Mouse (Mus musculus): ENCODE results near the gene Fam117a. TPM values are rescaled to one million over a fixed set of nuclear protein-coding genes. Genes with fewer than 3 reads are reported as not detected.

Fam117a gene
- total RNA-seq (2021), result 10 to 100 TPM in 1 of 2 experiments, 1 to 10 TPM in 1; 9.1 to 14.0 TPM

GRCm38 (mm10) chr11:95336568-95337128, at the start of gene Fam117a:
Fam117a (plus strand) TSS chr11:95337018.
- peak; percentile 88 to 90 for DNase-seq
- intact Hi-C loops (cut with DNase I), result loop anchor here (2.0 to 5.0 kb wide), 3 partner anchors 26 to 46 kb away; partner anchors contain the start of genes Kat7 and Slc35b1

DNA sequence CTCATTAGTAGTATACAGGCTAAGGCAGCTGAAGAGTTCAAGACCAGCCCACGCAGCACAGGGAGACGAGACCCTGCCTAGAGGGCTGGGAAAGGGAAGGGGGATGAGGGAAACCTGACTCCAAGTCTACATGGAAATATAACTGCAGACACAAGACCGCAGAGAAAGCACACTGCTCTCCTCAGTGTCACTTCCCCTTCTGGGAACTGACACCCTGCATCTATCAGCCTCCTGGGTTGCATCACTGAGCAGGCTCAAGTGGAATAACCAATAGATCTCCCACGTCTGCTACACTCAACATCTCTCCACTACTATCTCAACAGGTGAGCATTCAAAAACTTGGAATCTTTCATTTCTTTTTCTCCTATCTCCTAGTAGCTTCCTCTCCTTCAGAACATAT, 44.8 kb upstream of the Fam117a start:
- intact Hi-C loops (cut with DNase I), result no loop called here
- DNase-seq, result no peak

- intact Hi-C loops (cut with DNase I), result no loop called here
- no peak for DNase-seq
These were observed 43.7 kb upstream of the Fam117a start for GRCm38 (mm10) chr11:95293017-95293624.

DNA sequence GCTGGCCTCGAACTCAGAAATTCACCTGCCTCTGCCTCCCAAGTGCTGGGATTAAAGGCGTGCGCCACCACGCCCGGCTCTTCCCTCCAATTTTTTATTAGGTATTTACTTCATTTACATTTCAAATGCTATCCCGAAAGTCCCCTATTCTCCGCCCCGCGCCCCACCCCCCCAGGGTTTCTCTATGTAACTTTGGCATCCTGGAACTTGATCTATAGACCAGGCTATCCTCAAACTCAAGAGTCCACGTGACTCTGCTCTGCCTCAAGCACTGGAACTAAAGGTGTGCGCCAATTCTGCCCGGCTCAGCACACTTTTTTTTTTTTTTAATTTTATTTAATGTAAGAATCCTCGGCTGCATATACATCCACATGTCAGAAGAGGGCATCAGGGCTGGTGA, 41.1 kb upstream of the Fam117a start:
- no peak for DNase-seq
- intact Hi-C loops (cut with DNase I), result no loop called here

DNA sequence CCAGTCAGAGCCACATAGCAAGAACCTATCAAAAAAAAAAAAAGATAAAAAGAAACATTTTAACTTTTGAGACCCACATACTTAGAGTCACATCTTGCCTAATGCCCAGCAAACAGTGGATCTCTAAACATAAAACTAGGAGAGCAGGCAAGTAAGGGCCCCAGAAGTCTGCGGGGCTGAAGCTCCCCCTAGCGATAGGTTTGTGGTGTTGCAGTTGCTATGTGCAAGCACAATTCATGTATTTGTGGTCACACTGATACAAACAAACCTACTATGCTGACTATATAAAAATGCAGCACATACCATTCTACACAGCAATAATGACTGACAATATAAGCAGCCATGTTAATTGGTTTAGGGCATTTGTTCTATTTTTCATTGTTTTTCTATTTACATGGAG, 38.7 kb upstream of the Fam117a start:
- intact Hi-C loops (cut with DNase I), result loop anchor here (1.0 kb wide), 1 partner anchor 39 kb away; no protein-coding TSS in a partner anchor
- DNase-seq, result peak; percentile 31 to 50

GRCm38 (mm10) chr11:95299886-95300285, 36.9 kb upstream of the Fam117a start:
- DNase-seq, result no peak
- intact Hi-C loops (cut with DNase I), result no loop called here

DNA sequence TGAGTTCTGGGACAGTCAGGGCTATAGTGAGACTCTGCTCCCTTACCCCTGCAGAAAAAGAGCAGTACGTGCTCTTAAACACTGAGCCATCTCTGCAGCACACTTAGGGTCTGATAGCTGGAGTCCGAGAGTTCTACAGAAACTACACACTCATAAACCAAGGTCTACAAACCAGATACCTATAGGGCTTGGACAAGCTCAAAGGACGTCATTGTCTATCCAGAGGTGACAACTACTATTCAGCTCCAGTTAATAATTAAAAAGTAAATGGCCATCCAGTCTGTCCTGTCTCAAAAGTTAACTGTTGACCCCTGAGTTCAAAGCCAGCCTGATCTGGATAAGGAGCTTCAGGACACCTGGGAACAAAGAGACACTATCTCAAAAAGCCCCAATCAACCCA, 35.0 kb upstream of the Fam117a start:
- intact Hi-C loops (cut with DNase I), result no loop called here
- DNase-seq, result no peak

GRCm38 (mm10) chr11:95305600-95305999, 31.2 kb upstream of the Fam117a start:
- DNase-seq, result no peak
- intact Hi-C loops (cut with DNase I), result no loop called here

DNA sequence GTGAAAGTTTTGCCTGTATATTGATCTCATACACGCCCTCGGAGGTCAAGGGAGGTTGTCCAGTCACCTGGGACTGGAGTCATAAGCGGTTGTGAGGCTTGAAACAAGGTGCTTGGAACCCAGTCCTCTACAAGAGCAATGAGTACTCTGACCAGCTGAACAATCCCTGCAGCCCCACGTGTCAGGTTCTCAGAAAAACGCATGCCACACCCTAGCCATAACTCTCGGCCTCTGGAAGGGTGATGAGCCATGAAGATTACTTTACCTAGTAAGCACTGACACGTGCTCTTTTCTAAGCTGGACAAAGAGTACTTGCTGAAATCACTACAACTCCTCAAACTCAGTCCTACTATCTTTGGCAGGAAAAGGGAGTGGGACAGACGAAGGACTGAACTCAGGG, 29.3 kb upstream of the Fam117a start:
- intact Hi-C loops (cut with DNase I), result no loop called here
- no peak for DNase-seq

- intact Hi-C loops (cut with DNase I), result loop anchor here (2.0 to 5.0 kb wide), 3 partner anchors 27 to 75 kb away; partner anchors contain the start of genes Fam117a and Slc35b1
- peak; percentile 98 to 99 for DNase-seq
These were observed 27.3 kb upstream of the Fam117a start for GRCm38 (mm10) chr11:95309510-95310006.

DNA sequence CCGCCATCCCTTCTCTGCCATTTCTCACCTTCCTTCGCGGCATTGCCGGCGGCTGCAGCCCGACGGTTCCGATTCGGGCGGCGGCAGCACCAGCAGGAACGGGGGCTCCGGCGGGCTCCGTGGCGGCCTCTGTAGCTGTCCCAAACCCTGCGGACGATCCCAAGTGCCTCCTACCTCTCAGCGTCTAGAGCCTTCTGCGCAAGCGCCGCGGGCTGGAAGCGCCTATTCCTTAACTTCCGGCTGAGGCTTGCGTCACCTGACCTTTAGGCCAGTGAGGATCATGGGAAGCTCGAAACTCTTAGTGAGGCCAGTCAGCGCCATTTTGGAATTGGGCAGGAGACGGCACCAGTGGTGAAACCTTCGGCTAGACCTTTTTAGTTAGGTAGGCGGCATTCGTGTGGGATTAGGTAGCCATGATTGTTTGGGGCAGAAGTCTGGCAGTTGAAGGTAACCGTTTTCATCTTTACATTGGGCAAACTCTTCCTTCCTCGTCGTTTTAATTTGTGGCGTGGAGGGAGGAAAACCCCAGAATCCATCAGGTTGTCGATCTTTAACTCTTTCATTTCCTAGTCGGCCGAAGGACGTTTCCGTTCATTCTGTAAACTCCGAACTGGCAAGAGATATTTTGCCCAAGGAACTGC, 26.7 kb upstream of the Fam117a start, which contains the start of gene Kat7:
Gene Kat7, minus strand, starts transcription at position 240 of the 641 bp plus-strand sequence.
- intact Hi-C loops (cut with DNase I), result loop anchor here (2.0 to 5.0 kb wide), 3 partner anchors 27 to 75 kb away; partner anchors contain the start of genes Fam117a and Slc35b1
- peak; percentile 99 for DNase-seq

GRCm38 (mm10) chr11:95310648-95311424, 26.0 kb upstream of the Fam117a start:
- DNase-seq, result no peak
- intact Hi-C loops (cut with DNase I), result loop anchor here (2.0 to 5.0 kb wide), 3 partner anchors 26 to 74 kb away; partner anchors contain the start of genes Fam117a and Slc35b1

GRCm38 (mm10) chr11:95311425-95311807, 25.4 kb upstream of the Fam117a start:
- intact Hi-C loops (cut with DNase I), result loop anchor here (2.0 to 5.0 kb wide), 3 partner anchors 25 to 73 kb away; partner anchors contain the start of genes Fam117a and Slc35b1
- no peak for DNase-seq

- intact Hi-C loops (cut with DNase I), result loop anchor here (5.0 kb wide), 1 partner anchor 207 kb away; no protein-coding TSS in a partner anchor
- DNase-seq, result no peak
These were observed 21.4 kb upstream of the Fam117a start for GRCm38 (mm10) chr11:95315215-95315955.

DNA sequence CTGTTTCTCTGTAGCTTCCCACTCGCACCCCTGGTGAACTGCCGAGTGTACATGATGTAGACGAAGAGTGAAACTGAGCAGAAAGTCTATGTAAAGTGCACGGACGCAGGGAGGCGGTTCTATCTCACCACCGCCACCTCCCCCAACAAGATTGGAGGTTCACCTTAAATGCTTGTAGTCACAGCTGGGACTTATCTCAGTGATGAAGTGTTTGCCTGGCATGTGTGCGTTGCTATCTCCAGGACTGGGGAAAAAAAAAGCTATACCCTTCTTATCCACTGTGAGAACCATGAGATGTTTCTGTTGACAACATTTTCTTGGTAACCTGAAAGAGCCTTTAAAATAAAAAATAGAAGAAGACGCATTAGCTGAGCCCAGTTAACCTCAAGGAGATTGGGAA, 18.7 kb upstream of the Fam117a start:
- no peak for DNase-seq
- intact Hi-C loops (cut with DNase I), result loop anchor here (5.0 kb wide), 1 partner anchor 204 kb away; no protein-coding TSS in a partner anchor

- DNase-seq, result peak in 1 of 2 experiments; percentile 43
- intact Hi-C loops (cut with DNase I), result loop anchor here (5.0 kb wide), 1 partner anchor 203 kb away; no protein-coding TSS in a partner anchor
These were observed 17.3 kb upstream of the Fam117a start for GRCm38 (mm10) chr11:95319506-95319905.

DNA sequence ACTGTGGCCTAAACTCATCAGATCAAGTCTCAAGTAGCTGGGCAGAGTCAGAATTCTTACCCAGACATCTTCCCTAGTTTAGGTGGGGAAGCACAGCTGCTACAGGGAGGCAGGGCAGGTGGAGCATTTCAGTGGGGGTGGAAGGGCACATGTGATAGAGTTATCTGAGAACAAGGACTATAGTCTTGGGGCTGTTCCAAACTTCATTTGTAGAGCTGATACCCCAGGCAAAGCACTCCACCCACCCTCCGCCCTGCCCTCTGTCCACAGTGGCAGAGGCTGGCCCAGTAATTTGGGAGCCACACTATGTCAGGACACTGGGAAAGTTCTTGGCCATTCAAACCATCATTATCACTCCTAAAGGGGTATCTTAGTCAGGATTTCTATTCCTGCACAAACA, 16.8 kb upstream of the Fam117a start:
- DNase-seq, result no peak
- intact Hi-C loops (cut with DNase I), result no loop called here

GRCm38 (mm10) chr11:95324181-95324580, 12.6 kb upstream of the Fam117a start:
- intact Hi-C loops (cut with DNase I), result no loop called here
- DNase-seq, result no peak

- no peak for DNase-seq
- intact Hi-C loops (cut with DNase I), result no loop called here
These were observed 11.0 kb upstream of the Fam117a start for GRCm38 (mm10) chr11:95325832-95326231.

- intact Hi-C loops (cut with DNase I), result no loop called here
- no peak for DNase-seq
These were observed 10.6 kb upstream of the Fam117a start for GRCm38 (mm10) chr11:95326243-95326642.

Measured in heart, postnatal 10 days (tissue).